Mouse (Mus musculus) small intestine, adult 2 months (tissue): Measurements from ENCODE around the gene Myadm. TPM values are rescaled to one million over a fixed set of nuclear protein-coding genes. Genes with fewer than 3 reads are reported as not detected.

ENCODE experiments used
- H3K27ac ChIP-seq: fragments of 200-500 bp; 2 replicates; pipeline ENCODE4 v1.5.1; 2012; ENCODE audit warnings: low read depth, low read length, control low read depth, inconsistent platforms; ENCODE audit not compliant: insufficient read depth
- H3K27me3 ChIP-seq: fragments of 200-500 bp; 2 replicates; pipeline ENCODE4 v1.6.1; 2012; ENCODE audit warnings: mild to moderate bottlenecking, moderate library complexity, low read length, inconsistent platforms; ENCODE audit not compliant: control insufficient read depth, insufficient read depth
- H3K36me3 ChIP-seq: fragments of 200-500 bp; 2 replicates; pipeline ENCODE4 v1.6.1; 2012; ENCODE audit warnings: mild to moderate bottlenecking, low read length, control low read depth, inconsistent platforms; ENCODE audit not compliant: control insufficient read depth, insufficient read depth
- H3K4me1 ChIP-seq: fragments of 200-500 bp; 2 replicates; pipeline ENCODE4 v1.6.1; 2012; ENCODE audit warnings: low read length, inconsistent platforms, mixed read lengths; ENCODE audit not compliant: control insufficient read depth, insufficient read depth, insufficient read length
- H3K4me3 ChIP-seq: fragments of 200-500 bp; 2 replicates; pipeline ENCODE4 v1.5.1; 2012; ENCODE audit warnings: low read depth, mild to moderate bottlenecking, control low read depth, inconsistent platforms, low read length, moderate library complexity
- CTCF ChIP-seq: fragments of 200-500 bp; IDR thresholded peaks from 2 replicates; pipeline ENCODE4 v1.5.1; 2012; ENCODE audit warnings: low read depth, mild to moderate bottlenecking, control low read depth, inconsistent platforms, low read length, moderate library complexity, mixed read lengths; ENCODE audit not compliant: insufficient replicate concordance, insufficient read length; ENCODE audit errors: extremely low read depth
- POLR2A ChIP-seq: fragments of 200-500 bp; IDR thresholded peaks from 2 replicates; pipeline ENCODE4 v1.6.1; 2012; ENCODE audit warnings: low read depth, mild to moderate bottlenecking, control low read depth, inconsistent platforms, low read length, moderate library complexity
- whole genome bisulfite sequencing: fragments of 180-500 bp; shearing (Covaris S2); methylation state at CpG from one replicate; pipeline ENCODE4 v1.1.7; 2018; 5-methylcytosine and 5-hydroxymethylcytosine counted together
- polyA plus RNA-seq: library from polyadenylated mRNA; depleted of rRNA; stranded (reverse); fragments of >200 nt; gene quantifications from 2 replicates; pipeline ENCODE4 v1.2.3, GENCODE M21; 2012

Gene Myadm
- polyA plus RNA-seq, 1 experiment = 132 TPM

DNA sequence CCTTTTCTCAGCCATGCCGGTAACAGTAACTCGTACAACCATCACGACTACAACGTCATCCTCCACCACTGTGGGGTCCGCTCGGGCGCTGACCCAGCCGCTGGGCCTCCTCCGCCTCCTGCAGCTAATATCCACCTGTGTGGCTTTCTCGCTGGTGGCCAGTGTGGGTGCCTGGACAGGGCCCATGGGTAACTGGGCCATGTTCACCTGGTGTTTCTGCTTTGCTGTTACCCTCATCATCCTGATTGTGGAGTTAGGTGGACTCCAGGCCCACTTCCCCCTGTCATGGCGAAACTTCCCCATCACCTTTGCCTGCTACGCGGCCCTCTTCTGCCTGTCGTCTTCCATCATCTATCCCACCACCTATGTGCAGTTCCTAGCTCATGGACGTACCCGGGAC, 7.8 kb downstream of the Myadm start:
- WGBS = 93% methylated on average over 16 of the region's 16 CpGs
- Histone ChIP-seq H3K36me3 (peaks cover 21% of the 10 kb centered on the region), H3K27ac (no peak overlapping the region), H3K4me1 (peaks cover 16% of the 10 kb centered on the region), H3K27me3 (no peaks in the 10 kb centered on the region), H3K4me3 (no peak overlapping the region)
- TF ChIP-seq POLR2A = no peak
- TF ChIP-seq CTCF = no peak

DNA sequence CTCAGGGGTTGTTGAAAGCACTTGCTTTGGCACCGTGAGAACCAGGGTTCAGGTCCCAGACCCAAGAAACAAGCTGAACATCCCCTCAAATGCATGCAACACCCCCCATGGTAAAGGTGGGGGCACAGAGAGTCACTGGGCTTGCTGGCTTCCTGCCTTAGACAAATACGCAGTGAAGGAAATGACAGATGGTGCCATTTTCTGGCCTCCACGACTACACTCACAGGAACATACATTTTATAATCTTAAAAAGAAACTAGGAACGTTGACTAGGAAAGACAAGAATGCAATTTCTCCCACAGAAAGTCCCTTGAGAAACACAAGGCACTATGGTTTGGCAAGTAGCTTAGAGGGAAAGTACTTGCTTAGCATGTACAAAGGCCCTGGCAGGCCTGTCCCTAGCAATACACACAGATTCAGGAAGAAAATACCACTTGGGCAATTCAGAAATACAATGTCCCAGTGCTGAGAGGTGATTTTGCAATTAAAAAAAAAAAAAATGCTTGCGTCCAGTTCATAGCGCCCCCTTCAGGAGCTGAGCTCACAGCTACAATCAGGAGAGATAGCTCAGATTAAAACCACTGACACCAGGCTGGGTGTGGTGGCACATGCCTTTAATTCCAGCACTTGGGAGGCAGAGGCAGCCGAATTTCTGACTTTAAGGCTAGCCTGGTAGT, 11.2 kb downstream of the Myadm start:
- H3K4me3 ChIP-seq = no peak overlapping the region
- peaks cover 21% of the 10 kb centered on the region for H3K36me3 ChIP-seq
- 61% methylated on average over 7 of the region's 7 CpGs for WGBS
- TF ChIP-seq CTCF (0 out of 2 replicates have a peak, but pooled peaks have one; percentile 10), POLR2A (no peak)
- H3K4me1 ChIP-seq = peaks cover 22% of the 10 kb centered on the region
- peaks cover 18% of the 10 kb centered on the region for H3K27me3 ChIP-seq
- no peak overlapping the region for H3K27ac ChIP-seq

DNA sequence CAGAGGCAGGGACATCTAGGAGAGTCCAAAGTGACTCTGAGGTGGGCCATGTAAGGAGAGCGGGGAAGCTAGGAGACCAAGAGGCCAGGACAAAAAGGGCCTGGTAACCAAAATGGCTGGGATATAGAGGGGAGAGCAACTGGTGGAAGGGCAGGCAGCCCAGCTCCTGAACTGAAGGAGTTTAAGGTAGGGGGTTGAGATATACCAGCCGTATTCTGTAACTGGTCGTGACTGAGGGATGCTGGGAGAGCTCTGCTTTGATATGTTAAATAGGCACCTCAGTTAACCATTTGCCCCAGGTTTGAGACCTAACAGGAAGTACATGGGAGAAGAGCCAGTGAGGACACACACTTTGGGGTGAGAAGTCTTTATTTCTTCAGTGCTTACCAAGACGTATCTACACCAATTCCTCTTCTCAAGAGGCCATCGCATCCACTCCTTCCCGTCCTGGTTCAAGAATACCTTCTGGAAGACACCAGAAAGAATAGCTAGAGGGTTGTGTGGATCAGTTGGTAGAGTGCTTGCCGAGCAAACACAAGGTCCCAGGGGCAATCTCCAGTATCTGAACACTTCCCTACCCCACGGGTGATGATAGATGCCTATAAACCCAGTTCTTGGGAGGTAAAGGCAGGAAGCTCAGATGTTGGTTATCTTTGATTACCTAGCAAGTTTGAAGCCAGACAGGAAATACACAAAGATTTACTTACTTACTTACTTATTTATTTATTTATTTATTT, 12.2 kb downstream of the Myadm start:
- no peak for TF ChIP-seq POLR2A
- no peak for TF ChIP-seq CTCF
- Histone ChIP-seq H3K36me3 (peaks cover 21% of the 10 kb centered on the region), H3K4me1 (peaks cover 16% of the 10 kb centered on the region), H3K27me3 (peaks cover 21% of the 10 kb centered on the region), H3K27ac (no peak overlapping the region), H3K4me3 (no peak overlapping the region)
- WGBS = 73% methylated on average over 8 of the region's 8 CpGs

DNA sequence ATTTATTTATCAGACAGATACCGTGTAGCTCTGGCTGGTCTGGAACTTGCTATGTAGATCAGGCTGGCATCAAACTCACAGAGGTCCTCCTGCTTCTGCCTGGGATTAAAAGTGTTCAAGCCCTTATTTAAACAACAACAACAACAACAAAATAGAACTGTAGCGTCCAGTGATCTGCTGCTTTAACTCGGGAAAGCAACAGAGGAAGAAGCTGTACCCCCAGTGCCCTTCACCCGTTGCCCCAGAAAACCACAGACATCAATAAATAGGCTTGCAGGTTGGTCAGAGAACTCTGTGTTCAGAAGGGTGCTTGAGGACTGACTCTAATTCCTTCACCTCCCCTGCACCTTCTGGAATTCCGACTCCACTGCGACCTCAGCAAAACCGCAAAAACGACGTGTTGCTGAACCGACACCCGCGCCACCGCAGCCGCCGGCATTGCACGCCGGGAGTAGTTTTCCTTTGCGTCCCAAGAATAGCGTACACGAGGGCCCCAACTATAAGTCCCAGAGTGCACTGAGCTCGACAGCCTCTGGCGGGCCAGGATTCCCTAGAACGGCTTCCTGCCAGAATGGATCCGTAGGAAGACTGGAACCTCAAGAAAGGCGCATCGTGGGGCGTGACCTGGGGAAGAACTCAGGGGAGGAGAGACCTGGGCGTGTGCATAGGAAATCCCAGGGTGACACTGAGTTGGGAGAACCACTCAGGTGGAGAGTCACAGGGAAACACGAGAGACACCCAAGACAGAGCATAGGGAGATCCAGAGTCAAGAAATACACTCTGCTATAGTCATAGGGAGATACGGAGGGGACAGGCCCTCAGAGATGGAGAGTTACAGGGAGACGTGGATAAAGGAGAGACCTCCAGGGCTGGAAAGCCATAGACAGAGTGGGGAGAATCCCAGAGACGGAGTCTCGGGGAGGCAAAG, 13.0 kb downstream of the Myadm start:
- 6% methylated on average over 33 of the region's 33 CpGs for WGBS
- Histone ChIP-seq H3K27me3 (peaks cover 21% of the 10 kb centered on the region), H3K36me3 (peaks cover 18% of the 10 kb centered on the region), H3K27ac (no peak overlapping the region), H3K4me1 (peaks cover 12% of the 10 kb centered on the region), H3K4me3 (peak overlapping the region; percentile 49)
- no peak for TF ChIP-seq CTCF
- no peak for TF ChIP-seq POLR2A

DNA sequence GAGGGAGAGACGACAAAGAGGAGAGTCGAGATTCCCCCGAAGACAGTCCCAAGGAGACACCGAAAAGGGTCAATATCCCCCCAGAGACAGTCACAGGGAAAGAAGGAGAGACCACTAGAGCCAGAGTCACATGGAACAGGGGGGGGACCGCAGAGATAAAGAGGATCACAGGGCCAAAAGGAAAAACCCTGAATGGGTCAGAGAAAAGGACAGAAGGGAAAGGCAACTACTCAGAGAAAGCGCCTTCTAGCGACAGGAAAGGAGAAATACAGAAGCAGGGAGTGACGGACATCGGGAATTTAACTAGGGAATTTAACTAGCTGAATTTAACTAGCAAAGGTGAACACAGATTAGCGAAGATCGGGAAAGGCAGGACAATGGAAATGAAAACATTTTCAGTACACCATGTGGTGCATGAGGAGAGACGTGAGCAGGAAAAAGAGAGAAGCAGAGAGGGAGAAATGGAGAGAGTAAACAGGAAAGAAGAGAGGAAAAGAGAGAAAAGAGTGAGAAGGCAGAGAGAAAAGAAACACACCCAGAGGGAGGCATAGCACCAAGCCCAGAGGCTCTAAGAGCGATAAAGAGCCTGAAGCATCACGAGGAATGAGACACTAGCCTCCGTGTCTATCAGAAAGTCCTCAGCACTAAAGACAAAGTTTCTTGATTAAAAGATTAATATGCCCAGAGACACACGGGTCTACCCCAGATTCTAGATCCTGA, 13.8 kb downstream of the Myadm start:
- no peak overlapping the region for H3K27ac ChIP-seq
- TF ChIP-seq POLR2A (no peak), CTCF (peak; percentile 50; the same call in 1 of the 2 replicates)
- peaks cover 10% of the 10 kb centered on the region for H3K36me3 ChIP-seq
- peaks cover 21% of the 10 kb centered on the region for H3K27me3 ChIP-seq
- 2% methylated on average over 16 of the region's 16 CpGs for WGBS
- H3K4me3 ChIP-seq = peak overlapping the region; percentile 49
- H3K4me1 ChIP-seq = peaks cover 12% of the 10 kb centered on the region

DNA sequence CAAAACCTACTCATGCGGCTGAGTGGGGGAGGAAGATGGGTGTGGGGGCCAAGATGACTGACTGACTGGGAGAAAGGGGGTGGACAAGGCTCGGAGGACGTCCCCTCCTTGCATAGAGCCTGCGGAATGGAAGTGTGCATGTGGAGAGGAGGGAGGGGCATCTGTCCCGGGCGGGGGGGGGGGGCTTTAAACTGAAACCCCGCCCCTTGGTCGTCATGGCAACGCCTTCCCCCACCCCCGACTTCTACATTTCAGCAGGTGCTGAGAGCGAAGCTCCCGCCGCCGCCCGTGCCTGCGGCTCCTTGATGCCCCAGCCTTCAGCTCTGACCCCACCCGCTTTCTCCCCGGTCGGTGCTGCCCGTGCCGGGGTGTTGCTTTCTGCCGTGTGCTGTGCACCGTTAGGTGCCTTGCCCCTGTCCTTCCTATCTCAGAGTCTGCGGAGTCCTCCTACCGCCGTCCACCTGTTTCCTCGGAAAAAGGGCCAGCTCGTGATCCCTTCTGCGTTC, 14.4 kb downstream of the Myadm start:
- Histone ChIP-seq H3K4me3 (peak overlapping the region; percentile 48), H3K36me3 (peaks cover 8% of the 10 kb centered on the region; the same call in 1 of the 2 replicates), H3K27ac (no peak overlapping the region), H3K4me1 (peaks cover 12% of the 10 kb centered on the region), H3K27me3 (peaks cover 21% of the 10 kb centered on the region)
- TF ChIP-seq POLR2A = no peak
- no peak for TF ChIP-seq CTCF
- WGBS = 1% methylated on average over 29 of the region's 29 CpGs
